Mouse (Mus musculus) skeletal muscle tissue, postnatal 0 days (tissue): Measurements from ENCODE around the gene Fam198a. TPM values are rescaled to one million over a fixed set of nuclear protein-coding genes. Genes with fewer than 3 reads are reported as not detected.

ENCODE experiments used
- polyA plus RNA-seq: library from polyadenylated mRNA; unstranded; fragments of >200 nt; fragmentation: Nextera tagmentation; extraction: Ambion mirVana; gene quantifications from 2 replicates; pipeline ENCODE4 v1.2.1, GENCODE M21; 2015

Gene Fam198a
- 3.4 and 4.4 TPM in 2 replicates for polyA plus RNA-seq

GRCm38 (mm10) chr9:121950418-121951113 is at the start of gene Fam198a:
Fam198a (plus strand) TSS chr9:121950988.

GRCm38 (mm10) chr9:121916102-121916501 is 34.7 kb upstream of the Fam198a start, which contains the start of gene Cyp8b1:
Cyp8b1 (minus strand) TSS chr9:121916305.

GRCm38 (mm10) chr9:121997010-121997409 is 46.2 kb downstream of the Fam198a start, which contains the start of gene Pomgnt2:
Pomgnt2 (minus strand) TSS chr9:121997110.

Other genes with a start within 250 kb of the Fam198a start
- gene Sec22c, start 245.5 kb upstream of the Fam198a start, polyA plus RNA-seq: 4.2 and 5.4 TPM in 2 replicates
- 236 and 265 TPM in 2 replicates for gene Ss18l2, start 240.7 kb upstream of the Fam198a start, polyA plus RNA-seq
- 32.3 and 33.4 TPM in 2 replicates for gene Nktr, start 231.8 kb upstream of the Fam198a start, polyA plus RNA-seq
- gene Zfp651, start 191.7 kb upstream of the Fam198a start, polyA plus RNA-seq: 22.4 and 24.3 TPM in 2 replicates
- gene Klhl40, start 173.4 kb upstream of the Fam198a start, polyA plus RNA-seq: 224 and 241 TPM in 2 replicates
- 103 and 119 TPM in 2 replicates for gene Hhatl, start 158.5 kb upstream of the Fam198a start, polyA plus RNA-seq
- 0.15 and 0.24 TPM in 2 replicates for gene Ccdc13, start 111.5 kb upstream of the Fam198a start, polyA plus RNA-seq
- gene Higd1a, start 92.6 kb upstream of the Fam198a start, polyA plus RNA-seq: 168 and 184 TPM in 2 replicates
- gene Ackr2, start 52.6 kb upstream of the Fam198a start, polyA plus RNA-seq: 0.37 and 0.45 TPM in 2 replicates
- gene Cyp8b1, start 34.7 kb upstream of the Fam198a start, polyA plus RNA-seq: not detected in 2 replicates
- 7.0 and 7.8 TPM in 2 replicates for gene Pomgnt2, start 46.1 kb downstream of the Fam198a start, polyA plus RNA-seq
- gene Snrk, start 166.3 kb downstream of the Fam198a start, polyA plus RNA-seq: 30.5 and 35.4 TPM in 2 replicates